Mouse (Mus musculus) megakaryocyte progenitor cell, adult 5-6 weeks (primary cell): ENCODE measurements around the gene Lamp1. TPM values are rescaled to one million over a fixed set of nuclear protein-coding genes. Genes with fewer than 3 reads are reported as not detected.
A peak's percentile ranks its signal among the peaks of the same experiment; 100 is the strongest.

ENCODE experiments used
- ATAC-seq: replicated peaks from 2 replicates; pipeline ENCODE4 v1.8.0; 2016; ENCODE audit warnings: mild to moderate bottlenecking, moderate TSS enrichment, inconsistent platforms; ENCODE audit not compliant: poor library complexity
- total RNA-seq, 2 experiments: library from RNA; stranded (forward) in 1 of 2; stranded (reverse) in 1 of 2; fragments of 157-497, 149-512 nt in 1 of 2; fragments of 200-1000 nt in 1 of 2; gene quantifications; 2 replicates each; pipeline versions ENCODE4 v1.2.3 to v1.2.4; 2015 to 2017

Gene Lamp1
- 209 and 240 TPM in 2 replicates for total RNA-seq (2015)
- total RNA-seq (2017): 259 and 273 TPM in 2 replicates

DNA sequence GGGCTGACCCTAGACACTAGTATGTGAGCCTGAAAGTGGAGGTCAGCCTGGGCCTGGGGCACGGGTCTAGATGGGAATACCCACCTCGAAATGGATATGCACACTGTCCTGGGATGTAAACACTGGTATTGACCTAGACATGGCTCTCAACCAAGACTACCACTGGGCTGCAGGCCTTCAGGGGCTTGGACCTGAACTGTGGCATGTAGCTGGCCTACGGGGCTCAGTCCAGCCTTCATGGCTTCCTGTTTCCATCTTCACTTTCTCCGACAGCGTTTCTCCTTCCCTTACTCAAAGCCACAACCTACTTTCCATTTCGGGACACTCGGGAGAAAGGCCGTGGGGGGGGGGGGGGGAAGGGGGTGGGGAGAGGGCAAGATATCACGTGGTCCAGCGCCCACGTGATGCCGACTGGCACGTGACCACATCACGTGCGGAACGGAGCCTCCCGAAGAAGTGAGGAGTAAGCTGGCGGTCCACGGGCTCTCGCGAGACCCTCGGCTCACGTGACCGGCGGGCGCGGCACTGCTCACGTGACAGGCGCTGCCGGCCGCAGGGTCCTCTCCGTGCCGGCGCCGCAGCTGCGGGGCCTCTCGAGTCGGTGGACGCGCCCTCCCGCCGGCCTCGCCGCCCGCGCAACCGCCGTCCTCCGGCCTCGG is at the start of gene Lamp1:
Gene Lamp1 (plus strand): TSS at position 444 of the 659 bp plus-strand sequence.
- ATAC-seq: peak; percentile 70

DNA sequence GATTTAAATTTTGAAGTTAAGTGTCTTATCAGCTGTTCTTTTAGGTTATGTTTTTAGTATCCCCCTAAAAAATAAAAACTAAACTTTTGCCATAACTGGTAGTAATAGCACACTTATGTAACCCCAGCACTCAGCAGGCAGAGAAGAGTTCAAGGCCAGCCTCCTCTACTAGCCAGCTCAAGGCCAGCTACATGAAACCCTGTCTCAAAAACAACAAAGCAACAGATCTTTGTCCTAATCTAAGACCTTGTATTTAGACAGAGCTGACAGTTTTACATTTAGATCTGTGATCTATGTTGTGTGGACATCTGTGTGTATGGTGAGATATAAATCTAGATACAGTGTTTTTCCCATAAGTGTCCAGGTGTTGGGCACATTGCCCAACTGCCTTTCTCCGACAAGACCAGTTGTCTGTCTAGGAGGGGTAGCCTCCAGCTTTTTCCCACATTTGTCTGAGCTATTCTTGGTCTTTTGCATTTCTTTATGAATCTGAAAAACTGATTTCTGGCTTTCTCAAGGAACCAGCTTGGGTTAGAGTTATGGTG is 49.5 kb upstream of the Lamp1 start:
- ATAC-seq: no peak

DNA sequence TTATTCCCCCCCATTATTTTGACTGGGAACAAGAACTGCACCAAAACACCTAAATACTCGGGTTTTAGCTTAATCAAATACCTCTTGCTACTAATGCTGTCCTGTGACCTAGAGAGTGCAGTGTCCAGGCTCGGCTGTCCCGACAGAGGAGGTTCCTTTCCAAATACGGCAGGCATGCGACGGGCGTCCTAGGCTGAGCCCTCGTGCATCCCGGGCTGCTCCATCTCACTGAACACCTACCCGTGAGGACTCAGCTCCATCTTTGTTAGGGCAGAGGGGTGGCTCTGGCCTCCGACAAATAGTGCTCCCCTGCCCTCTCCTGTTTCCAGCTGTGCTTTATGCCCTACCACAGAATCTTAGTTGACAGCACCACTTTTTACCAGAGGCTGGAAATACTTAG is 47.0 kb upstream of the Lamp1 start:
- no peak for ATAC-seq

DNA sequence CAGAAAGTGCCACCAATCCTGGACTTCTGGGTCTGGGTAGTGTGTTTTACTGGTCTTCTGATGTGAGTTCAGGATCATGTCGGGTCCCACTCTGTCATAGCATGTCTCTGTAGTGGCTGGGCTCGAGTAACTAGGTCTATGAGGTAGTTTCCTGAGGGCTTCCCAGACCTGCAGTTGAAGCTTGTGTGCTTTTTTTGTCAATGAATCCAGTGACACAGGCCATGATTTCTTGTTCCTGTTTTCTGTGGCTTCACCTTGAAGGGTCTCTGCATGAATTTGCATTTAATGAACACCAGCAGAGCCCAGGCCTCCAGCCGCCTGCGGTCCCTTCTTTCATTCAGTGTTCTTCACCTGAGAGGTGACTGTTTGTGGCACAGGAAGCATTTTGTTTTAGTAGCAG is 45.7 kb upstream of the Lamp1 start:
- no peak for ATAC-seq

DNA sequence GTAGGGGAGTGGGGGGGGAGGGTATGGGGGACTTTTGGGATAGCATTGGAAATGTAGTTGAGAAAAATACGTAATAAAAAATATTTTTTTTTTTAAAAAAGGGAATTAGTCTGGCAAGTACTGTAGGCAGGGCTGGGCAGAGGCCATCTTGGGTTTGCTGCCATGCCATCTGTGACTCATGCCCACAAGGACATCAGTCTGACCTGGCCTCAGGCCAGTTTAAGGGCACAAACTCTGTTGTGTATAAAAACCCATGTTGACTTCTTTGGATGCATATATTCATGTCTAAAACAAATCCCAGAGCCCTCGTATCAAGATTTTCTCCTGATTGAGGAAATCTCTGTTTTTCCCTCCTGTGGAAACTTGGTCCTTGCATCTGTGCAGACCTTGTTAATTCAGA is 41.9 kb upstream of the Lamp1 start:
- no peak for ATAC-seq

DNA sequence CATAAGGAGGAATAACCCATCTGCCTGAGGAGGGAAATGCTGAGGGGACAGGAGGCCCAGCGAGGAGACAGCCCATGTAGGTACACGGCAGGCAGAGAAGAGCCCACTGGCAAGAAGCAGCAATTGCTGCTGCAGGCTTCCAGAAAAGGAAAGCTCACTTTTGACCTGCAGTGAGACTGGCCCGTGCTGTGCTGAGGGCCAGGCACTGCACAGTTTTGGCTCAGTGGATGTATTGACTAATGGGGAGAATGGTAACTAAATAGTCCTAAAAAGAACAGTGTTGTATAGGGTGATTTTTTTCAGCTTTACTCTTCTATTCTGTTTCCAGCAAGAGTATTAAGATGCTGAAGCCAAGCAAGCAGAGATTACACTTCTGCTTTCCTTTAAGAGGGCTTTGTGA is 40.4 kb upstream of the Lamp1 start:
- ATAC-seq: no peak

DNA sequence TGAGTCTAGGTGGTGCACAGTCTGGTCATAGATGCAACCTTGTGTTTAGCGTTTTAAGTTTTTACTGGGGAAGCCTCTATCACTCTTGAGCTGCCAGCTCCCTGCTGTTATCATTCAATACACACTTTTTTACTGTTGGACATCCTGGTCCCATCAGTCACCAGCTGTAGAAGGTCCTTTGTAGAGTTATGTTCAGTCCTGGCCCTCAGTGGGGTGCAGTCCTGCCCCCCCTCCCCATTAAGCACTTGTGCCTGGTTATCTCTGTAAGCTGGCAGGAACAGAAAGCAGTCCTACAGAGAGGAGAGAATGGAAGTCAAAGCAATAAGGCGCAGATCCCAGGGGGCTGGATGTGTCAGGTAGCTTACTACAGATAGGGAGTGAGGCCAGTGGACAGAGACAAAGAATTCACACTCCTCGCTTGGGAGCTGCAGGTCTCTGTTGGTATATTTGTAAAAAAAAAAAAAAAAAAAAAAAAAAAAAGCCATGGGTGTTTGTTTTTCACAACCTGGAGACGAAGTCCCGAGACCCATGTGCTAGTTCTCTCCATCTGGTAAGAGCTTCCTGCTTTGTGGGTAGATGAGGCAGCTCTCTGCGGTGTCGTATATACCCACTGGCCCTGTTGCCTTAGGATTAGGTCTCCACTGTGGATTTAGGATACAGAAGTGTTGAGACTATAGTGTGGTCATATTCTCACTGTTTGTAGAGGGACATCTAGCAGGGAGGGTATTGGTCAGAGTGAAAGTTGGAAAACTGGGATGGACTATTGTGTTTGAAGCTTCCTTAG is 37.9 kb upstream of the Lamp1 start:
- ATAC-seq: peak; percentile 67

DNA sequence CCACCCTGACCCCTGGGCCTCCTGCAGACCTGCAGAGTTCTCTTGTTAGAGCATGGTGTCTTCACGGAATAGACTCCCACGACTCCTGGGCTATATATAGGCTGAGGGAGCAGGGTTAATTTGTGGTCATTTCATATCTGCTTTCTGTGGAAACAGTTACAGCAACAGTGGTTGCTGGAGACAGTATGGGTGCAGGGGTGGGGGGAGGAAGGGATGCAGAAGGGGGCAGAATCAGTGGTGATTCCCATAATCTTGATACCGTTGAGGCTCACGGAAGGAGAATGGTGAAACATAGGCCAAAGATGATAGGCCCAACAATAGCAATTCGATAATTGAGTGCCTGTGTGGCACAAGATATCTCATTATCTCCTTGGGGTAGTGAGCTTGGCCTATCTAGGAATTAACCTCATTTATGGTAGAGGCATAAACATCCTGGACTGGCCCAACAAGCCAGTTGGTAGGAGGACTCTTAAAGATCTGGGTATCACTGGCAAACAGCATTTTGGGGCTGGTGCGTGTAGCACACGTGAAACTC is 36.0 kb upstream of the Lamp1 start:
- peak; percentile 72 for ATAC-seq

DNA sequence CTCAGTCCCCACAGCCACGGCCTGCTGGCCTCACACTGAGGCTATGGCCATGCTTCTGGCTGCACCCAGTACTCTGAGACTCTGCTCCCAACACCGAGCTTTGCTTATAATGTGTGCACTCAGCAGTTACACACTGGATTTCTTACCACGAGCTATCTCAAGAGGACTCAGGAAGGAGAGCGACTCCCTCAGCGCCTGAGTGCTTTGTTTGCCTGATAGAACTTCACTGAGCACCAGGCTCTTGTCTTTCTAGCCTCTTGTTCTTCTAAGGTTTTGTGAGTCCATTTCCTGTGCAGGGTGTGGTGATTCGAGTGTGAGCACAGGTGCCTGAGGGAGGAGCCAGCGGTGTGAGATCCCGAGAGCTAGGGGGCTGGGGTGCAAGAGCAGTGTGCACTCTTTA is 34.1 kb upstream of the Lamp1 start:
- no peak for ATAC-seq

DNA sequence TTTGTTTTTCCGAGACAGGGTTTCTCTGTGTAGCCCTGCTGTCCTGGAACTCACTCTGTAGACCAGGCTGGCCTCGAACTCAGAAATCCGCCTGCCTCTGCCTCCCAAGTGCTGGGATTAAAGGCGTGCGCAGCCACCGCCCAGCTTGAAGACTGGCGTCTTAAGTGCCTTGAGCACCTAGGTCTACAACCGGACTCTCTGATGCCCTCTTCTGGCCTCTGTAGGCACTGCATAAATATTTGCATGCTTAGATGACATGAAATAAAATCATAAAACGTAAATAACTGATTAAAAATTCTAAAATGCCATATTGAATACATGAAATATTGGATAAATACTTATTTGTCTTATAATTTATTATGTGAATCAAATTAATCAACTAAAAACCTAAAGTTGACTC is 26.7 kb upstream of the Lamp1 start:
- peak; percentile 98 for ATAC-seq

DNA sequence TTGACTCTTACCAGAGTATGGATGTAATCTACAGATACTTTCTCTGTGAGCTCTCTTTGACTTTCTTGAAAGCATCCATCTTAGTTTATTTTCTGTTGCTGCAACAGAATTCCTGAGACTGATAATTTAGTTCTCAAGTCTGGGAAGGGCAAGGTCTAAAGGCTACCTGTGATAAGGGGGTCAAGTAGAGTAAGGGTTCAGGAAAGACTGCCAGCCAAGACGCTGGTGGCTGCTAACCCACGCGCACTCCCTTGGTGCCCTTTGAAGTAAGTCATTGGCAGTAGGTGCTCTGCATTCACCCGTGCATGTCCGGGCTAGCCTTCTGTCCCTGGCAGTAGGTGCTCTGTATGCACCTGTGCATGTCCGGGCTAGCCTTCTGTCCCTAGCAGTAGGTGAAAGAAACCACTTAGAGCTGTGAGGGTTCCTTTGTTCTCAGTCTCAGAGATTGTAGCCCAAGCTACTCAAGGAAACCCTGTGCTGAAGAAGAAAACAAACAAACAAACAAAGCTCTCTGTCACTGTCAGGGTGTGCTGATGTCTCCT is 19.2 kb upstream of the Lamp1 start:
- ATAC-seq: no peak

DNA sequence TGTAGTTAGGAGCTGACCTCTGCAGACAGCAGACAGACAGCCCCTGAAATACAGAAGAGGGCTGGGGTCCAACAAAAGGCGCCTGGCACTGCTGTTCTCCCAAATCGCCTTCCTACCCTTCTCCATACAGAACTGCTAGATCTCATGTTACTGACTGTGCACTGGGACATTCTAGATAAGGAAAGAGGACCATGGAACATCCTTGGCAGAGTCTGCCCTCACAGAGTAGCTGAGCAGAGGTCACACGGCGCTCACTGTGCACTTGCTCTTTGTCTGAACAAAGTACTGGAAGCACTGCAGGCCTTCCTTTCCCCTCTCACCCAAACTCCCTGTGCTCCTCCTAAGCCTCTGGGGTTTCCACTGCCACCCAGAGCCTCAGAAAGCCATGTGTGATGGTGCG is 17.3 kb upstream of the Lamp1 start:
- ATAC-seq: no peak

DNA sequence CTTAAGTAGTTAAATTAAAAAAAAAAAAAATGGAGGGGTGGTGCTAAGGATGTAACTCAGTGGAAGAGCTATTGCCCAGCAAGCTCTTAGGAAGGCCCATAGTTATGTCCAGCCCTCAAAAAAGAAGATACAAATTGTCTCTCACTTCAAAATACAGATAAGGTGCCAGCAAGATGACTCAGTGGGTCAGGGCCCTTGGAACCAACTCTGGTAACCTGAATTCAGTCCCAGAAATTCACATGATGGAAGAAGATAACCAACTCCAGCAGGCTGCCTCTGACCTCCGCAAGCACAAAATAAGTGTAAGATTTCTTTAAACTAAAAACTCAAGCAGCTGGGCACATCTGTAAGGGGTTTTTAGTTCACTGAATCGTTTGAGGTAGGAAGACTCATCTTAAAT is 10.5 kb upstream of the Lamp1 start:
- ATAC-seq: no peak

DNA sequence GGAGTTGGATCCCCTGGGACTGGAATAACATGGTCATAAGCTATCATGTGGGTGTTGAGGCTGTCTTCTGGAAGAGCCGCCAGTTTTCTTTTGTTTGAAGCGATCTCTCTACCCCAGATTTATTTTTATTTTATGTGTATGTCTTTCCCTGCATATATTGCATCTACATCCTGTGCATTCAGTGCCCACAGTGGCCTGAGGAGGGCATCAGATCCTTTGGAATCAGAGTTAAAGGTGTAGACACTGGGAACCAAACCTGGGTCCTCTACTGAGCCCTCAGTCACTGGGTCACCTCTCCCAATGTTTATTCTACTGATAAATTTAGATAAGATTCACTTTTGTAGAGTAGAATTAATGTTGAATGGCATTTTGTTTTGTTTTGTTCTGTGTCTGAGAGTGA is 9.7 kb upstream of the Lamp1 start:
- ATAC-seq: no peak

DNA sequence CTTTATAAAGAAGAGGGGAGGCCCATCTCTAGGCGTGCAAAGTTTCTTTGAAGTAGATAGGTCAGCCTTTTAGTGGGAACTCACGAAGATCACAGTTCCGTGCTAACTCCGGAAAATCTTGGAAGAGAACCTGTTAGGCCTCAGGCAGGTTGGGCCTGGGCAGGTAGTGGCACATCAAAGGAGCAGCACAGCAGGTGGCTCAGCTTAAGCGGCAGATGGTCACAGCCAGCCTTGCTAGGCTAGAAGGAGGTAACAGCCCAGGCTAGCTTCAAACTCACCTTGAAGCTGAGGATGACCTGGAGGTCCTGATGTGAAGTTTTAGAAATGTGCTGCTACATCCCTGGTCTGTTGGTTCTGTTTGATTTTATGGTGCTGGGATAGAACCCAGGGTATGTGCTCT is 9.1 kb upstream of the Lamp1 start:
- no peak for ATAC-seq

DNA sequence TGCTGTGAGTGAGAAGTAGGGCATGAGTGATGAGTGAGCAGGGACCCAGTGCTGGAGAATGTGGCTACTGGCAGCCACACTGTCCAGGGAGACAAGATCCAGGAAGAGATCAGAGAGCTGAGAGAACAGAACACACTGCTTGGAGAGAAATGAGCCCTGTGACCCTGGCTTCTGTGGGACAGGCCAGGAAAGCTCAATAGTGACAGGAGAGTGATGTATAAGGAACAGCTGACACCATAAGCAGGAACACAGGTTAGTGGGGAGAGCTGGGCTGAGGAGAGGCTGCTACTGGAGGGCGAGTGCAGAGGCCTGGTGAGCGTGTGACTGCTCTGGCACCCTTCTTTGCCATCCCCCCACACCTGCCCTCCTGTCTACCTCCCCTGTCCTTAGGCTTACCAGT is 8.0 kb upstream of the Lamp1 start:
- ATAC-seq: no peak

DNA sequence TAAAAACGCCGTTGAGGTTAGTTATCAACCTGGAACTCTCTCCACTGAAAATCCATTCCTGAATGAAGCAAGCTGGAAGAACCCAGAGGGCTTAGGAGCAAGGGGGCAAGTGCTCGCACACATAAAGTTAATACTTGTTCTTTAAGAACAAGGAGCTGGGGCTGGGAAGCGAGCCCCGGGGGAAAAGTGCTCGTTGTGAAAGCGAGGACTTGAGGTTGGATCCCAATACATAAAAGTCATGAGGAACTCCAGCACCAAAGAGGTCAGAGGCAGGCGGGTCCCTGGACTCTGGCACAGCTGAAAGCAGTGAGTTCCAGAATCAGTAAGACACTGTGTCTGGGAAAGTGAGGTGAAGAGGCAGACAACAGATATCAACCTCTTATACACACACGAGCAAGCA is 4.9 kb upstream of the Lamp1 start:
- ATAC-seq: no peak

DNA sequence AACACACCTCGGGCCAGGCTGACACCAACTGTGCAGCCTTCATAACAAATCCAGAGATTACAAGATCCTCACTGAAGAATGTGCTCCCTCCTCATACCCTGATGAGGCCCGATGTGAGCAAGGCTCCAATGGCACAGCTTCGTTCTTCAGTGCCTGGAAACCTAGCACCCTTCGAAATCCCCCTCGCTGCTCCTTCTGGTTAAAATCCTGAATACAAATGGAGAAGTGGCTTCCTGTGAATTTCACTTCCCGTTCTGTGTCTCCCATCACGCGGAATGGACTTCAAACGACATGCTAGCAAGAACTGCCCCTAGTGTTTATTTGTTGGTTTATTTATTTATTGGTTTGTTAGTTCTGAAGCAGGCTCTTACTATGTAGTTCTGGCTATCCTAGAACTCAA is 3.6 kb upstream of the Lamp1 start:
- ATAC-seq: peak; percentile 20; the same call in 1 of the 2 replicates

DNA sequence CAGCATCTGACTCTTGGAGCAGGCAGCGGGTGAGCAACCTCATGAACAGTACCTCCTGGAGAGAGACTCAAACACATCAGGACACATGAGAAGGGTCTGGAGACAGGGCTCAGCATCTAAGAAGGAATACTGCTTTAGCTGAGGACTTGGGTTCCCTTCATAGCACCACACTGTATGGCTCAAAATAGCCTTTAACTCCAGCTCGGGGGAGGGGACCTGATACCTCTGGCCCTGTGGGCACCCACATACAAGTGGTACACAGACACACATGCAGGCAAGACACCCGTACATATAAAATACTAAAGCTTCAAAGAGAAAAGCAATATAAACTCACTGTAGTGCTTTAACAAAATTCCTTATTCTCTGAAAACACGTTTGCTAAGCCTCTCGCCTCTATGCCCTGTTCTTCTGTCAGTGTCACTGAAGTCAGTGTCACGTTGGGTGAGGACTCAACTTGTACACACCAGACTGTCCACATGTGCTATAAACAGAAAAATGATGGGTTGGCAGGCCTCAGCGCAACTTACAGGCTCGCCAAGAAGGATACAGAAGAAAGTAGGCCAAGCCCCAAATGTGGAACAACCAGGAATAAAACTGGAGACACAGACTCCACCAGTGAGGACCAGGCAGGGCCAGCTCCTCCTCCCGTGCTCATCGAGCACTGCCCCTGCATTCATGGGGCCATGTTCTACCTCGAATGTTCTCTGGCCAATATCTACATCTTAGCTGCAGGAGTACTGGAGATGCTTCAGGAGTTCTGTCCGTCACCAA is 2.4 kb upstream of the Lamp1 start:
- no peak for ATAC-seq

DNA sequence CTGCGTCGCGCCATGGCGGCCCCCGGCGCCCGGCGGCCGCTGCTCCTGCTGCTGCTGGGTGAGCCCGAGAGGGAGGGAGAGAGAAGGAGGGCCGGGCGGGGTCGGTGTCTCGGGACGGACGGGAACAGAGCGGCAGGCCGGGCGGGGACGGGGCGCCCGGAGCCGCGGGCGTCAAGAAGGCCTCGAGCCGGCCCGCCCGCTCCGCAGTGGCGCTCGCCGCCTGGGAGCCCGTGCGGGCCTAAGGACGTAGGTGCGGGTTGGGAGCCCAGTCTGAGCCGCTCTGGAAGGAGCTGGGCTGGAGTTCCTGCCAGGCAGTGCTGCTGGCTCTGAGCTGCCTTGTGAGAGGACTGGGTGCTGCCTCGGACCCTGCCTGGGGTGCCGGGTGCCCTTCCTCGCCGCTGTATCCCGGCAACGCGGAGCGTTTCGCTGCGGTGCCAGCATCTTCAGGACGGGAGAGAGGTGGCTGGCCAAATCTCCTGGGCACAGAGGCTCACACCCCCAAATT is 468 bp downstream of the Lamp1 start:
- peak; percentile 9 for ATAC-seq

DNA sequence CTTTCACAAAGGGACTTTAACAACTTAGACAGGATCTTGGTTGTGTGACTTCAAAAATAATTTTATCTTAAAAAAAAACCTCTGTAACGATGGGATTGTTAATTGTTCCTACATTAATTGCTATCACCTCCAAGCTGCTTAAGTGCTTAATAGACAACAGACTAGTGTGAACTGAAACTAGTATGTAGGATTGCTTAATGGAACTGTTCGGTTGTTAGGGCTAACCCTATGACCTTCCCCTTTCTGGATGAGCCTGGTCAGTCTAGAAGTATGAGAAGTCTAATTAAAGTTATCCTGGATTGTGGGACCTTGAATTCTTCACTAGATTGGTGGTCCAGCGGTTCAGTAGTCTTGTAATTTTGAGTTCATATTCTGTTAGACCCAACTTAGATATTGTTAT is 1.7 kb downstream of the Lamp1 start:
- peak; percentile 23; the same call in 1 of the 2 replicates for ATAC-seq
